Mouse (Mus musculus): ENCODE results near the gene Zfp511. TPM values are rescaled to one million over a fixed set of nuclear protein-coding genes. Genes with fewer than 3 reads are reported as not detected.

Gene Zfp511
- polyA plus RNA-seq, 1 experiment: 55.8 TPM

GRCm38 (mm10) chr7:140082242-140082678, 46.1 kb downstream of the Zfp511 start, which contains the start of gene Caly:
Caly (minus strand) TSS chr7:140082548.
- no peak for TF ChIP-seq CTCF (IDR thresholded peaks at IDR 0.05; ENCODE audit: control insufficient read depth, insufficient read depth, insufficient read length)
- H3K27me3 ChIP-seq (ENCODE audit: control insufficient read depth, insufficient read depth, insufficient read length): no peaks in the 10 kb centered on the region
- H3K4me3 ChIP-seq (ENCODE audit: insufficient read depth, poor library complexity, severe bottlenecking): no peak within 1 kb of the TSS

More at GRCm38 (mm10) chr7:140082242-140082678, 46.1 kb downstream of the Zfp511 start, which contains the start of gene Caly:
- no peaks in the 10 kb centered on the region for H3K79me2 ChIP-seq (ENCODE audit: control insufficient read depth, insufficient read depth)
- H3ac ChIP-seq (ENCODE audit: control insufficient read depth, insufficient read length, low read depth): no peak within 1 kb of the TSS
- no peaks in the 10 kb centered on the region for H3K79me3 ChIP-seq (ENCODE audit: low read depth)
- no peaks in the 10 kb centered on the region for H3K36me3 ChIP-seq (ENCODE audit: control insufficient read depth, insufficient read depth)

Small RNAs within 50 kb of the gene (microRNA-seq; reads per million reads assigned to microRNA genes)
- gene Mir7062 (ENCODE audit: borderline microRNAs expressed): 0.12 reads per million

Other genes starting within 250 kb of the Zfp511 start
- 0.14 TPM for gene Adgra1, start 202.2 kb upstream of the Zfp511 start, polyA plus RNA-seq (2012; fragmentation: generic; extraction: Trizol)
- gene Kndc1, start 141.7 kb upstream of the Zfp511 start, polyA plus RNA-seq (2012; fragmentation: generic; extraction: Trizol): not detected
- not detected for gene Utf1, start 92.6 kb upstream of the Zfp511 start, polyA plus RNA-seq (2012; fragmentation: generic; extraction: Trizol)
- 0.08 TPM for gene 6430531B16Rik, start 57.6 kb upstream of the Zfp511 start, polyA plus RNA-seq (2012; fragmentation: generic; extraction: Trizol)
- 3.7 TPM for gene Adam8, start 43.8 kb upstream of the Zfp511 start, polyA plus RNA-seq (2012; fragmentation: generic; extraction: Trizol)
- 31.7 TPM for gene Tubgcp2, start 278 bp downstream of the Zfp511 start, polyA plus RNA-seq (2012; fragmentation: generic; extraction: Trizol)
- 0.01 TPM for gene Msx3, start 12.7 kb downstream of the Zfp511 start, polyA plus RNA-seq (2012; fragmentation: generic; extraction: Trizol)
- gene Caly, start 46.2 kb downstream of the Zfp511 start, polyA plus RNA-seq (2012; fragmentation: generic; extraction: Trizol): not detected
- not detected for gene Prap1, start 57.0 kb downstream of the Zfp511 start, polyA plus RNA-seq (2012; fragmentation: generic; extraction: Trizol)
- gene Fuom, start 66.0 kb downstream of the Zfp511 start, polyA plus RNA-seq (2012; fragmentation: generic; extraction: Trizol): 21.5 TPM
- 10.1 TPM for gene Paox, start 79.4 kb downstream of the Zfp511 start, polyA plus RNA-seq (2012; fragmentation: generic; extraction: Trizol)
- gene Echs1, start 80.1 kb downstream of the Zfp511 start, polyA plus RNA-seq (2012; fragmentation: generic; extraction: Trizol): 149 TPM
- 16.9 TPM for gene Mtg1, start 101.2 kb downstream of the Zfp511 start, polyA plus RNA-seq (2012; fragmentation: generic; extraction: Trizol)
- not detected for gene Sprn, start 118.5 kb downstream of the Zfp511 start, polyA plus RNA-seq (2012; fragmentation: generic; extraction: Trizol)
- not detected for gene Olfr522, start 128.4 kb downstream of the Zfp511 start, polyA plus RNA-seq (2012; fragmentation: generic; extraction: Trizol)
- not detected for gene Olfr523, start 136.8 kb downstream of the Zfp511 start, polyA plus RNA-seq (2012; fragmentation: generic; extraction: Trizol)
- not detected for gene Olfr524, start 169.6 kb downstream of the Zfp511 start, polyA plus RNA-seq (2012; fragmentation: generic; extraction: Trizol)
- gene Cd163l1, start 181.9 kb downstream of the Zfp511 start, polyA plus RNA-seq (2012; fragmentation: generic; extraction: Trizol): not detected
- gene 5830411N06Rik, start 210.9 kb downstream of the Zfp511 start, polyA plus RNA-seq (2012; fragmentation: generic; extraction: Trizol): not detected

Measured in C2C12 (cell line).